Mouse (Mus musculus) brain, adult 2 months (tissue): ENCODE results near the gene Ms4a5.
"Not testable (repeated sequence)": the region's sequence is repeated elsewhere in the genome, so short reads cannot be mapped to it uniquely, and the experiment has no call there.

Experiments used
- DNase-seq: peaks from one replicate; pipeline ENCODE4 v3.0.0; 2011; ENCODE audit warnings: low read depth, low spot score

The Ms4a5 gene

DNA sequence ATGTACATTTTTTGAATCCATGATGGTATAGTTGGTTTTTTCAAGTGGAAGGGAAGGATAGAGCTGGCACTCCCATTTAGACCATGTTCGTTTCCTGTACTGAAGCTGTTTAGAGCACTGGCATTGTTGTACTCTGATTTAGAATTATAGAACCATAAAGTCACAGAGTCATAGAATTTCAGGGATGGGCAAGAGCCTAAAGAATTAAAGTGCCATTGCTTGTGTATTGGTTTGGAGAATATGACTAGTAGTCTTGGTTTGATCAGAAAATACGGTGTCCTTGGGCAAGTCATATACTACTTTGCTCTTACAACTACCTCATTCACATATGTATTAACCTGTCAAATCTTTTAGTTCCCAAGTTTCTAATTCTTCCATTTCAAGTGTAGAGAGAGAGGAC, at the start of gene Ms4a5:
TSS of gene Ms4a5 (minus strand) at position 101 of the 400 bp plus-strand sequence.
- DNase-seq, result no peak

DNA sequence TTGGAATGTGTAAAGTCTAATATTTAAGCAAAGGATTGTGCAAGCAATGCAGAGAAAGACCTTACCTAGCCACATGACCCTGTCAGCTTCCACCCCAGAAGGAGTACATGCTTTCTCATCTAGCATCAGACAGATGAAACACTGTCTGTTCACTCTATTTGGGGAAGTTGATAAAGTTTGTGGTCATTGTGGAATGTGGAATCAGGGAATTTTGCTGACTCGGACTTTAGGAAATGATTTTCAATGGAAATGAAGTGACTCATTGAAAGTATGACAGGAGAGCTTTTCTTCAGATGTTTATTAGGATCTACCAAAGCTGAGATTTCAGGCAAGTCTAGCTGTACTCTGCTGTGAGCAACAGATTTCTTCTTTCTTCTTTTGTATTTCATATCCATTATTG, 37.5 kb upstream of the Ms4a5 start:
- no peak for DNase-seq

DNA sequence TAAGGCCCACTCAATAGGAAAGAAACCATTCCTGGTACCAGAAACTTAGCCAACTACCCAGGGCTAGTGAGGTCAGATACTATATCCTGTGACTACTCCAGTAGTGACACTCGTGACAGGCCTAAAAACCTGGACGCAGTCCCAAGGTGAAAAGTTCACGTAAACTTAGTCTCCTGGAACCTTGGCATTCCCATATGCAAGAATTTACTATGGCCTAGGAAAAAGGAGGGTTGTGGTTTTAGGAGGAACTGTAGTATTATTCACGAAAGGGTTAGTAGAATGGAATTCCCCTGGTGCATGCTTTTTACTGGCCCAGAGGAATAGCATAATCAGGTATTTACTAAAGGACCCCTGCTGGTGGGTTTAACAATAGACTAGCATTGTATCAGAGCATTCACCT, 33.1 kb upstream of the Ms4a5 start:
- DNase-seq, result no peak

DNA sequence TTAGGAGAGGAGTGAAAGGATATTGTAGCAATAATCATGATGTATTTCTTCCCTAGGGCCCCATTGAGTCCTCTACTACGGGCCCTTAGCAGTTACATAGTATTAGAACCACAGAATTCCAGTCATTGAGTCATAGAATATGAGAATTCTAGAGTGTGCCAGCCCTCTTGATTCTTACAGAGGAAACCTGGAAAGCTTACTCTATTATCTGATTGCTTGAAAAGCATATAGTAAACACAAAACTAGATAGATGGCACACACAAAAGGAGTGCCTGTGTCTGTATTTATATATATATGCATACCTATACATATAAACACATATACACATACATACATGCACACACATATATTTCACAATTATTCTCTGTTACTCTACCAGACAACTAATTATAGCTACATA, 30.7 kb upstream of the Ms4a5 start, which contains the start of gene Ms4a14:
TSS of gene Ms4a14 (minus strand) at position 101 of the 400 bp plus-strand sequence.
- no peak for DNase-seq

DNA sequence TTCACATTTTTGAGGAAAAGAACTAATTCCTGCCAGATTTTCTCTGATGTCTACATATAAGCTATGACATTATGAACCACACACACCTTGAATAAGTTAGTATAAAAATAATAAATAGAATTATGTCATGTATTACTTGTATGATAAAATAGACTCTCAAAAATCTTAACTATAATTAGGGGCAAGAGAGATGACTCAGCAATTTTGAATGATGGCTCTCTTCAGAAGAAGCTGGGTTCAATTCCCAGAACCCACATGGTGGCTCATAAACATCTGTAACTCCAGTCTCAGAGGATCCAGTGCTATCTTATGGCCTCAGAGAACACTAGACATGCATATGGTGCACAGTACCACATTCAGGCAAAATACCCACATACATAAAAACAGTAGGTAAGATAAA, 25.2 kb upstream of the Ms4a5 start:
- DNase-seq, result no peak

DNA sequence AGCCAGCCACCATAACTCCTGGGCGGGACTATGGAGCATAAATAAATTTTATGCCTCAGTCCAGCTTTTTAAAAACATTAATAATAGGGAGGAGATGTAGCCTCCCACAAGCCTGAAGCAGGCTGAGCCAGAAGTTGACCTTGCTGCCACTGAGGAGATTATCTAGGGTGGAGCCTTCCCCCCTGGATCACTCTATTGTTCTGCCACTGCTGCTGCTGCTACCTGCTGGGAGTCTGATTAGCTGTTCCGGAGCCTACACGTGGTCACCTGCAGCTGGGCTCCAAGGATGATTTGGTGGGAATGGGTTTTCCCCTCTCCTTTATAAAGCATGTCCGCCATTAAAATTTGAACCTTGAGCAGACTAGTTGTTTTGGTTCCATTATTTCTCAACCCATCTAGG, 15.9 kb upstream of the Ms4a5 start:
- not testable (repeated sequence) for DNase-seq

DNA sequence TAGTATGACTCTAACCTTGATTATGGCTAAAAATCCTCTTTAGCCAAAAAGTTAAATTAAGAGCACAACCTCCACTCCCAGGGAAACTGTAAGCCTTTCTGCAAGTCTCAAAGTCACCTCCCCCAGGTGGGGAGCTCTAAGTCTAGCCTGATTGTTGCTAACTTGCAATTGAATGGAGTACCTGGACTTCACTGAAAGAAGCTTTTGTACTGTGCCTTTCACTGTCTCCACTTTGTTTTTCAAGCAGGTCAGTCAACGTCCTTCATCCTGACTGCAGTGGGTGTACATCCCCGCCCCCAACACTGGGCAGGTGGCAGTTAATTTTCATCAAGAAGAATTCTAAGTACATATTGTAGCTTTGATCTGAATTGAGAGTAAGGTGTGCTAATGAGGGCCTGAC, 15.3 kb upstream of the Ms4a5 start:
- DNase-seq, result no peak

DNA sequence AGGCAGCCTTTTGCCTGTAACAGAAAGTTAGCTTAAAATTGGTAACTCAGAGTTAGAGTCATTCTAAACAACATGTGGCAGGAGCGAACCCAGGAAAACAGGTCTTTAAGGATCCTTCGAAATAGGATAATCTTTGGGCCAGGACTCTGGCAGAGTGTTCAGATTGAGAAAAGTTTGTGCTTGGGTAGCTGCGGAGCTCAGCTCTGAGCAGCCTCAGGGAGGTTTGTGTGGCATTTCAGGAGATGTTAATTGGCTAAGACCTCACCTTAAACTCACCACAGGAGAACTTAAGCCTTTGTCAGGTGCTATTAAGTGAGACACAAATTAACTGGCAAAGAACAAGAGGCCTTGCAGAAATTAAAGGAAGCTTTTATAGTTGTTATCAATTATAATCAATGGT, 9.9 kb upstream of the Ms4a5 start:
- DNase-seq, result not testable (repeated sequence)

DNA sequence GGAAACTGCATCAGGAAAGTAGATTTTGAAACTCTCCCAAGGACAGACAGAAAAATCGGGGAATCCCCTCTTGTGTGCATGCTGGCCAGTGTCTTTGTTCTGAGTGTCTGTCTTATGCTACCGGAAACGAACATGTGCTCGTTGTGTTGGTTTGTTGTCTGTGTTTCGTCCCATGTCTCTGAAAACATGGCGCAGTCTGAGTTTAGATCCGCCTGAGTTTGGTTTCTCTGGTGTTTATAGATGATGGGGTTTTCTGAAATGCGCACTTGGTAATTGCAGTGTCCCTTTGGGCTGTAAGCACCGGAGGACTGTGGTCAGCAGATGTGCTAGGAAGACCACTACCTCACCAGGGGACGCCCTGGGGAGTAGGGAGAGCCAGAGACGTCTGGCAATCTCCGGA, 9.3 kb upstream of the Ms4a5 start:
- peak; percentile 12 for DNase-seq

DNA sequence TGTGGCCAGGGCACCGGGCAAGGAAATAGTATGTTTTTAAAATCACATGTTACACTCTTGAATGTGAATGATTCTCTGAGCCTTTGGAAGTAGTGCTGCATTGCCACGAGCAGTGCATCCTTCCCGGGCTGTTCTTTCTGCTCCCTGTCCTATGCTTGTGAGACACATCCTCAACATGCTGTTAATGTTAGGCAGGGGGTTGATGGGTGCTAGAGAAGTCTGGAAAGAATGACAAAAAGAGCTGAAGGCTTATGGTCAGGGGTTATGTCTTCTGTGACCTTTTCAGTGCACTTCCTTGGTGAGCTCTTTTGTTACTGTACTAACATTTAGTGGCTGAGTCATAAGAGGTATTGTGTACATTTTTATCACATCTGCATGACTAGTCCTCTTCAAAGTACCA, 3.5 kb downstream of the Ms4a5 start:
- no peak for DNase-seq

DNA sequence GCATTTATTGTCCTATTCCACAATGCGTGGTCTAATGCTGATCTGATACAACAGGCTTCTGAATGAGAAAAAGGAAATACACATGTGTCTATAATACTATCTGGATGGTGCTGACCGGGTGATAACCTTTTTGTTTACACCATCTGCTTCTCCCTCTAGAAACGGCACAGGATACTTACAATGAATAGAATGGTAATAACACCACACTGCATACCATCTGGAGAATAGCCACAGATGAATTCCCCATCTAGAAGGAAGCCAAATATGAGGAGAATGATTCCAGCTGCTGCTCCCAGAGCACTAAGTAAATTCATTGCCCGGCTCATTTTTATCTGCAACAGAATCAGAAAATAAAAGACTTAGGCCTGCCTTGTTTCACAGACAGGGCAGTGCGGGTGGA, 7.2 kb downstream of the Ms4a5 start:
- DNase-seq, result no peak

DNA sequence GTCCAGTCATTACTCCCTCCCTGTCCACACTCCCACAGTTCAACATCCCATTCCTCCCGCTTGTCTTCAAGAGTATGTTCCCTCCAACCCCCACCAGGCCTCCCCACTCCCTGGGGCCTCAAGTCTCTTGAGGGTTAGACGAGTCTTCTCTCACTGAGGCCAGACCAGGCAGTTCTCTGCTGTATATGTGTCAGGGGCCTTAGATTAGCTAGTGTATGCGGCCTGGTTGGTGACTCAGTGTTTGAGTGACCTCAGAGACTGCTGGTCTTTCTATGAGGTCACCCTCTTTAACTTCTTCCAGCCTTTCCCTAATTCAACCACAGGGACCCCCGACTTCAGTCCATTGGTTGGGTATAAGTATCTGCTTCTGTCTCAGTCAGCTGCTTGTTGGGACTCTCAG, 16.7 kb downstream of the Ms4a5 start:
- DNase-seq, result no peak

DNA sequence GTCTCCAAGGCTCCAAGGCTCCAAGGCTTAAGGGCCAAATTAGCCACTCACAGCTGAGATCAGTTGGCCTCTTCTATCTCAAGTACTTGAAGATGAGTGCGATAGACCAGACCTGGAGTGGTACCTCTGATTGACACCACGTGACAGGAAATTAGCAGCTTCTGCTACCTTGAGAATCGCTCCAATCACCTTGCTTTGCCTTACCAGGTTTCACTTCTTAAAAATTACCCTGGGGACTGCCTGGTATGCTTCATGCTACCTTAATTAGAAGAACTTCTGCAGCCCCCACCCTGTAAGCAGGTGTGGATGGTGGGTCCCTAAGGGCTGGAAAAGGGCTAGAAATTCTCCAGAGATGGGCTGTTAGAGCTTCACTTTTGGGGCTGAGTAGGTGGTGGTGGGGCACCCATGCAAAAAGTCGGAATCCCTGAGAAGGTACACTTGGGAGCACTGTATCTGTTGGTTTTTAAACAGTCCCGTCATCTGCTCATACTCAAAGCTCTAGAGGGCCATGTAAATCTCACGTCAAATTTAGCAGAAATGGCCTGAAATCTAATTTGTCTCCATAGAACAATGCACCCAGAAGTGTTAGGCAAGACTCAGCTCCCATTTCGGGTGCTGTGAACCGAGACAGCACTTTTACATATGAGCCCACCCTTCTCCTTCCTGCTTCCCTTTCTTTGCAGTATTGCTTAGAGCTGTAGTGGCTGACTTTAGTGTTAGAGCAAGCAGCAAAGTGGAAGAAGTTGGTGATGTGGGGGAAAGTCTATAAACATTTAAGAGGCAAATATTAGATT, 17.4 kb downstream of the Ms4a5 start, which contains the start of gene Ms4a1:
TSS of gene Ms4a1 (minus strand) at position 190 of the 794 bp plus-strand sequence.
- DNase-seq, result no peak

DNA sequence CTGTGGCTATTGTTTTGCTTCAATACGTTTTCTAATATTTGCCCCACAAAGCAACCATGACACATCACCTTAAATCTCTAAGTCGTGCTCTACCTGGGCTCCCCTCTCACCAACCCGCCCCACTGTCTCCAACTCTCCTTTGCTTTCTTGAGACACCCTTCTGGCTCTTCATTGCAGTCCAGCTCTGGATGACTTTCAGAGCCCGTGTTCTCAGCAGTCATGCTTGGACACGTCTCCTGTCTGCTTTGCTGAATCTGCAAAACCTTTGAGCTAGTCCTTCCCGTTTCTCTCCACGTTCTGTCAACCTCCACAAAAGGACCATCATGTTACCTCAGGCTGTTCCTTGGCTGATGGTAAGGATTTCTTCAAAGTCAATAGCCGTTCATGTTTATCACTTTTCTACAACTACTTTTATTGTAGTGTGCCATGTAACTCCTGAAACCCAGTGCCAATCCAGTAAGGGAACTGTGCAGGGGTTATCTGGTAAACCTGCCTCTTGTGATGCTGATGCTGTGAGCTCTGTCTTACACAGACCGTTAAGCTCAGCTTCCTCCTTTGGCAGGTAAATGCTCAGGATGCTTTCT, 19.0 kb downstream of the Ms4a5 start:
- no peak for DNase-seq

DNA sequence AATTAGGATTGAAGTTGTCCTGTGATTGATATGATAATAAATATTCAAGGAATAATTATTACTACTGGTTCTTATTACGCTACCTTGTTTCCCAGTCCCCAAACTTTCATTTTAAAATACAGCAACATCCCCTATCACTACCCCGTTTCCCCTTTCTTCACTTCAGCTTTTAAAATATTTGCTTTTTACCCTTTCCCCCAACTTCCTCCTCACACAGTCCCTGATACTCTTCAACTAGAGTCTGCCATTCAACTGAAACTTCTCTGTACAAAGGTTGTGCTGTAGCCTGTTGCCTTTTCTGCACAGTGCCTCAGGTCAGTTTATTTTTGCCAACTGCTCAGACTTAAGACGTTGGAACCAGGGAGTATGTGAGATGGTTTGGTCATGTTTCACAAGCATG, 20.1 kb downstream of the Ms4a5 start:
- DNase-seq, result no peak

DNA sequence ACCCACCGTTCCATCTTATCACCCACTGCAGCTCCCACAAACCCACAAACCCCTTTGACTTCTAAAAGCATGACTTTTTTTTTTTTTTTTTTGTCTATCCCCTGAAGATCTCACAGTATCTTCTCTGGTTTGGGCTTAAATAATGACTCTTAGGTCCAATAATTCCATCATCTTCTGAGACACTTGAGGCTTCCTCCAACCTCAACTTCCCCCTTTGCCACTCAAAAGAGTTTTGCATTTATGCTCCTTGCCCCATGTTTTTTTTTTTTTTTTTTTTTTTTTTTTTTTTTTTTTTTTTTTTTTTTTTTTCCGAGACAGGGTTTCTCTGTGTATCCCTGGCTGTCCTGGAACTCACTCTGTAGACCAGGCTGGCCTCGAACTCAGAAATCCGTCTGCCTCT, 20.7 kb downstream of the Ms4a5 start:
- DNase-seq, result not testable (repeated sequence)

DNA sequence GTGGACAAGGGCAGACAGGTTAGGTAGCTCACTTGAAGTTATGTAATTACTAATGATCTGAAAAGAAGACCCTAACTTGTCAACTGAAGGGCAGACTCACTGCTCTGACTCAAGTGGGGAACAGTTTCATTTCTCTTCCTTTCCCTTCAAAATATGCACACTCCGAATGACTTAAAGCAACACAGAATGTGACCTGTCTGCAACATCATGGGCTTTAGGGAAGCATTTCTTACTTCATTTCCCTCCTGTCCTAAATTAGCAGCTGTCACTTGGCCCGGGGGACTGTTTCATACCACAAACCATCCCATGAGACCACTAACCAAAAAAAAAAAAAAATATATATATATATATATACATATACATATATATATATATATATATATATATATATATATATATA, 22.2 kb downstream of the Ms4a5 start:
- DNase-seq, result no peak

DNA sequence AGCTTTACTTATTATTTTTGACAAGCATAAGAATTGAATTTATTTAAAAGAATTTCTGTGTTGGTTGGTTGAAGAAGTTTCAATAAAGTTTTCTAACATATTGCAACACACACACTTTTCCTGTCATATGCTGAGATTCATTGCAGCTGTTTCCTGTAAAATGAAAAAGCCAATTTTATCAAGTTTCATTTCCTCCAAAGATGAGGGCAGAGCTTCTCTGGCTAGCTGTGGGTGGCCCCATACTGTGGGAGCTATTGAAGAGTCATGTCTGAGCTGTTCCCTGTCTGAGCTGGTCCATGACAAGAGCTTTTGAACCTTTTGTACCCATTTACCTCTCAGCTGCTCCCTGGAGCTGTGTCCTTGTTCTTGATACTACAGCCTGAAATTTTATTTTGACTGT, 39.4 kb downstream of the Ms4a5 start:
- DNase-seq, result peak; percentile 7

DNA sequence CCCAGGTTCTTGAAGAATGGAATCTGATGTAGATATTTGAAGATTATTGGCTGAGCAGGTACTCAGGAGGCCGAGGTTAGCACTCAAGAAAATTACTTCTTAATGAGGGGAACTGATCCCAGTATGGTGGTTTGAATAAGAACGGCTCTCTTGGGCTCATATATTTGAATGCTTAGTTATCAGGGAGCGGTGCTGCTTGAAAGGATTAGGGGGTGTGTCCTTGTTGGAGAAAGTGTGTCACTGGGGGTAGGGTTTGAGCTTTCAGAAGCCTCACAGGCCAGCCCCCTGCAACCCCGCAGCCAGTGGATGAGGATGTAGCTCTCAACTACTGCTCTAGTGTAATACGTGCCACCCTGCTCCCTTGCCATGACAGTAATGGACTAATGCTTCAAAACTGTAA, 41.1 kb downstream of the Ms4a5 start:
- DNase-seq, result no peak

DNA sequence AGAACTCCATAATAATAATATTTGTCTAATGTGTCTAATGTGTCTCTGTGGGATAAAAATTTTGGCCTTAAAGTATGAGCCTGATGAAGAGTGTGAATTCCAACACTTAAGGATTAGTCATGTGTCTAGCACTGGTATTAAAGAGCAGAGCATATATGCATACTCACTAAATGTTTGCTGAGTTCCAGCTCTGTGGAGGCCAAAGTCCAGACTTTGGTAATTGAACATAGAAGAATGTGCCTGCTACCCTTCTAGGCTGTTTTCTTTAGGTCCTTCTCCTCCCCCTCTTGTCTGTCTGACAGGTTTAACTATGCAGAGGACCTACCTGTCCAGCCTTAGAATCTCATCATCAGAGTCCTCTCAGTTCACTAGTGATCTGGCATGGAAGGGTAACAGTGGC, 47.9 kb downstream of the Ms4a5 start:
- DNase-seq, result no peak

DNA sequence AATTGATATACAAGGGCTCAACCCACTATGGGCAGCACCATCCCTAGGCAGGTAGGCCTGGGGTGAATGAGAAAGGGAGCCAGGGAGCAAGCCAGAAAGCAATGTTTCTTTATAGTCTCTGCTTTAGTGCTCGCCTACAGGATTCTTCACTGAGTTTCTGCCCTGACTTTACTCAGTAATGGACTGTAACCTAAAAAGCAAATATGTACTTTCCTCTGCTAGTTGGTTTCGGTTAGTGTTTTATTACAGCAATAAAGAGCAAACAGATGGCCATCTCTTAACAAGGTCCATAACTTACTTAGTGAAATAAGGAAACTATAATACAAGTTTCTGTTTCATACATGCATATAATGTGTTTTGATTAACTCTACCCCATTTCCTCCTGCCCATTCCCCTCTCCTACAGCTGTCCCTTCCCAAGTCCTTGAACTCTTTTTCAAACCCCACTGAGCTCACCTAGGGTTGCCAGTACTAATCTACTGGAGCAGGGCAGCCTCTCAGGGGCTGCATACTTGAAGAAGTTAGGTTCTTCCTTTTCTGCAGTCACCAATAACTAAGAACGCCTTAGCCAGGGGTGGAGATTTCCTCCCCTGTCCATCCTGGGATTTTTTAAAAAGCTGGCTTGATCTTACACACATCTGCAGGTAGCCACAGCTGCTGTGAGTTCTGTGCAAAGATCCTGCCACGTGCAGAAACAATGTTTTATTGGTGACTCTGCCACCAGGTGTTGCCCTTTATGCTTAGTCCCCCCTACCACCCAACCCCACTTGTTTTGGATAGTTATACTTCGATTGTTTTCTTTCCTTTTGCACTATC, 48.5 kb downstream of the Ms4a5 start:
- DNase-seq, result no peak

DNA sequence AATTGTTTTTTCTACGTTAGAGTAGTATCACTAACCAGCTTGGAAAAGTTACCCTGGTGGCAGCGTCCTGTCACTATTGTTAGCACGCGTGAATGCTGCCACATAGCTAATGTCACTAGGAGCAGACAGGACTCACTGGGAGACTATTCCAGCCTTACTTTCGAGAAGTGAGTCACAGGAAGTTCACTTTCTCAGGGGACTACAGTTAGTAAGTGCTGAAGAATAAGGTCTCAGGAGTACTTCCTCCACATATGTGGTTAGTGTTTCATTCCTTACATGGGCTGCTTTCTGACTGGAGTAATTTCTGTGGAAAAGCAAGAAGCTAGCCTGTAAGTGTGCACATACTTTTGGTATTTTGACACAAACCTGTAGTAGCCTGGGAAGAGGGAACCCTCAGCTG, 49.4 kb downstream of the Ms4a5 start:
- no peak for DNase-seq

DNA sequence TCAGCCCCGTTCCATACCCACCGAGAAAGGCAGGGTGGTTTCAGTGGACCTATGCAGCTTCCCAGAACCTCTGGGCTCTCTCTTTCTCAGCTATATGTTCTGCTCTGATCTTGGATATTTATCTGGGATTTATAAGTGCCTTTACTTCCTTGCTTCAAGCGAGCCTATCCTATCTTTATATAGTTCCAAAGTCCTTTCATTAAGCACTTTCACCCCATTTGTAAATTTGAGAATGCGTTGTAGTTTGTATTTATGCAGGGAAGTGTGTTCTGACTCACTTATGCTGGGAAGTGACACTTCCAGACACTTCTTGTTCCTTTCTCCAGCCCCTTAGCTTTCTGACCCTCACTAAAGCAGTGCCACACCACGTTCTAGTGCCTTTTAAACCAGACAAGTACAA, 51.3 kb downstream of the Ms4a5 start, which contains the start of gene Ms4a12:
TSS of gene Ms4a12 (minus strand) at position 101 of the 400 bp plus-strand sequence.
- no peak for DNase-seq
